Mouse (Mus musculus): ENCODE results near the gene Wars2. TPM values are rescaled to one million over a fixed set of nuclear protein-coding genes. Genes with fewer than 3 reads are reported as not detected.

Wars2 gene
- polyA plus RNA-seq, 1 experiment from 2014 or later = 10.9 TPM

DNA sequence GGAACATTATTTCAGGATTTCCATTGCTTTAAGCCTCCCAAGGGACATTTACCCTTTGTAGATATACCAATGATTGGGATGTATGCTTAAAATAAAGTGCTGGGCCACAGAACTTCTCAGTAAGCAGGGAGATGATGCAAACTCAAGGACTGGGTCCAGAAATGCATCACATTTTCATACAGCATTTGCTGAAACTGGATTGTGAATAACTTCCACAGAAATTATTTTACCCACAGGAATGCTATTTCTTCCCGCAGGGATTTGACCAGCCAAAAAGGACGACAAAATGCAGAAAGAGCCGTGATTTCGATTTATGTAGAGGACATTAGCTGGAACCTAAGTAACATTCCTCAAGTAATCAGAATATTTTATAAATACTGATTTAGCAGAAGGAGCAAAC is 7.0 kb upstream of the Wars2 start:
- 88% methylated on average over 4 of the region's 4 CpGs for WGBS
- Histone ChIP-seq H3K27me3 (replicated peaks; ENCODE audit: control insufficient read depth, insufficient read depth, low read length) (no peaks in the 10 kb centered on the region), H3K4me3 (ENCODE audit: low read depth, low read length) (no peak overlapping the region), H3K36me3 (ENCODE audit: control insufficient read depth, insufficient read depth, low read length) (no peaks in the 10 kb centered on the region), H3K4me2 (ENCODE audit: low read length) (no peak overlapping the region), H3K9ac (ENCODE audit: low read length) (no peak overlapping the region), H3K9me3 (ENCODE audit: control insufficient read depth, low read length) (no peaks in the 10 kb centered on the region), H3K4me1 (replicated peaks; ENCODE audit: control insufficient read depth, insufficient read depth, low read length) (no peaks in the 10 kb centered on the region), H3K27ac (ENCODE audit: low read depth) (no peak overlapping the region)
- ATAC-seq (replicated peaks; ENCODE audit: low FRiP score, low TSS enrichment, low read depth) = no peak
- DNase-seq (ENCODE audit: low spot score) = no peak

DNA sequence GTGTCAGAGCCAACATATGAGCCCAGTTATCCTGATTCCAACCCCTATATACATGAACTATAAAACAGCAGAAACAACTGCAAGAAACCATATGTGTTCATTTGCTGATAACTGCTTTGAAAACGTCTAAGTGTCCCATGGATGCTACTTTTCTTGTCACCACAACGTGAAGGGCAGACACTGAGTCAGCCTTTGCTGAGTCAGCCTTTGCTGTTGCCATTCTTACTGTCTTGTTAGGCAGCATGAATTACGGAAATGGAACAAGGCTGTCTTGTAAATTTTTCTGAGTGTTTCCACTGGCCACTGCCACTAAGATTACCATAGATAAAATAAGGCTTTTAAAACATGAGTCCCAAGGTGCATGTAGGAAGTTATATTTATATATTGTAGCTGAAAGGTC is 7.0 kb downstream of the Wars2 start:
- no peak overlapping the region for H3K4me3 ChIP-seq (ENCODE audit: low read depth, low read length)
- no peak overlapping the region for H3K4me2 ChIP-seq (ENCODE audit: low read length)
- ATAC-seq (replicated peaks; ENCODE audit: low FRiP score, low TSS enrichment, low read depth) (no peak), DNase-seq (ENCODE audit: low spot score) (no peak)
- H3K9ac ChIP-seq (ENCODE audit: low read length) = no peak overlapping the region
- H3K9me3 ChIP-seq (ENCODE audit: control insufficient read depth, low read length) = no peaks in the 10 kb centered on the region
- no peaks in the 10 kb centered on the region for H3K36me3 ChIP-seq (ENCODE audit: control insufficient read depth, insufficient read depth, low read length)
- 68% methylated on average over 3 of the region's 3 CpGs for WGBS
- H3K27me3 ChIP-seq (replicated peaks; ENCODE audit: control insufficient read depth, insufficient read depth, low read length) = no peaks in the 10 kb centered on the region
- H3K27ac ChIP-seq (ENCODE audit: low read depth) = no peak overlapping the region
- peaks cover 3% of the 10 kb centered on the region; the same call in 1 of the 2 replicates for H3K4me1 ChIP-seq (replicated peaks; ENCODE audit: control insufficient read depth, insufficient read depth, low read length)

DNA sequence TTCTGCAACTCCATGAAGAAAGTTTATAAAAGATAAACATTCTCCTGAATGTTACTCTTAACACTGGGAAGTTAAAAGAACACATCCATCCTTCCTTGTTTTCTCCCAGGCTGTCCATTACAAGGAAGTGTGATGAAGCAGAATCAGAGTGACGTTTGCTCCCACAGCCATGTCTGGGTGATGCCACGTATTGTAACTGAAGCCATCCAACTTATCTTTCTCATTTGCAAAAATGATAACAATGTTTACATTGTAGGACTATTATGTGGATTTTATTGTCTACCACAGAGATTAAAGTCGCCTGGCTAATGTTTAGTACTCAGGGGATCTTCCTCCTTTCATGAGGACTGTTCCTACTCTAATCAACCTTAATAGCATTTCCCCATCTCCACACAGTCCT is 8.2 kb downstream of the Wars2 start:
- Histone ChIP-seq H3K4me2 (ENCODE audit: low read length) (no peak overlapping the region), H3K4me1 (replicated peaks; ENCODE audit: control insufficient read depth, insufficient read depth, low read length) (peaks cover 3% of the 10 kb centered on the region; the same call in 1 of the 2 replicates), H3K36me3 (ENCODE audit: control insufficient read depth, insufficient read depth, low read length) (no peaks in the 10 kb centered on the region), H3K27ac (ENCODE audit: low read depth) (no peak overlapping the region), H3K9ac (ENCODE audit: low read length) (no peak overlapping the region), H3K4me3 (ENCODE audit: low read depth, low read length) (no peak overlapping the region), H3K27me3 (replicated peaks; ENCODE audit: control insufficient read depth, insufficient read depth, low read length) (no peaks in the 10 kb centered on the region), H3K9me3 (ENCODE audit: control insufficient read depth, low read length) (no peaks in the 10 kb centered on the region)
- WGBS = 28% methylated on average over 3 of the region's 3 CpGs
- ATAC-seq (replicated peaks; ENCODE audit: low FRiP score, low TSS enrichment, low read depth) = no peak
- DNase-seq (ENCODE audit: low spot score) = no peak

DNA sequence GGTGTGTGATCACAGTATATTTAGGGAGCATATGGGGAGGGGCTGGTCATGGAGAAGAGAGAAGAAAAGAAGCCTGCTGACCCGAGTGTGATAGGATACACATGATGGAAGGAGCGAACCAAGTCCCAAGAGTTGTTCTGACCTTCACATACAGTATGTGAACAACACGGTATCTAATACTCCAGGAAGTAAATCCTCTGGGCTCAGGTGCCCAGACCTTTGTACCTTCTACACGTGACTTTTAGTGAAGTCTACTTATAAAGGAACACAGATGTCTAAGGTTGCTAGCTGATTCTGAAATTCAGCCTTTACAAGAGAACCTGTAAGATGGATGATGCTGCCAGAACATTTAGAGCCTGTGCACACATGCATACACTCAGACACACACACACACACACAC is 15.4 kb downstream of the Wars2 start:
- Histone ChIP-seq H3K4me1 (replicated peaks; ENCODE audit: control insufficient read depth, insufficient read depth, low read length) (no peaks in the 10 kb centered on the region), H3K9me3 (ENCODE audit: control insufficient read depth, low read length) (peaks cover 8% of the 10 kb centered on the region; the same call in 1 of the 2 replicates), H3K9ac (ENCODE audit: low read length) (no peak overlapping the region), H3K27ac (ENCODE audit: low read depth) (no peak overlapping the region), H3K27me3 (replicated peaks; ENCODE audit: control insufficient read depth, insufficient read depth, low read length) (no peaks in the 10 kb centered on the region), H3K4me3 (ENCODE audit: low read depth, low read length) (no peak overlapping the region), H3K4me2 (ENCODE audit: low read length) (no peak overlapping the region), H3K36me3 (ENCODE audit: control insufficient read depth, insufficient read depth, low read length) (no peaks in the 10 kb centered on the region)
- WGBS = 88% methylated on average over 4 of the region's 4 CpGs
- ATAC-seq (replicated peaks; ENCODE audit: low FRiP score, low TSS enrichment, low read depth) (no peak), DNase-seq (ENCODE audit: low spot score) (no peak)

DNA sequence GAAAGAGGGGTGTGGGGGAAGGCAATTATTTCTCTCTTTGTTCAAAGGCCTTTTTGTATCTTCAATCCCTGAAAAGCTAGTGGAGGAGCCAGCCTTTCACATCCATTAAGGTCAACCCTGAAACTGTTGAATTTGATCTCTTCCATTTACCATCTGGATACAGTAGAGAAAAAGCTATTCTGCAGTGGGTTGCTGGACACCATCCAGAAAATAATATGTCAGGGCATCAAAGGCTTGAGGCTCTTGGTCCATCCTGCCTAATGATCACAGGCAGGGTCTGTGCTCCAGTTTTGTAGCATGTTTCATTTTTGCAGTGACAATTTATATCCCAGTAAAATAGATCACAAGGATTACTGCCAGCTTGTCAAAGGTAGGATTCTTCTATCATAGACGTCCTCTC is 16.1 kb downstream of the Wars2 start:
- WGBS = 76% methylated on average over 1 of the region's 1 CpGs
- Histone ChIP-seq H3K9me3 (ENCODE audit: control insufficient read depth, low read length) (peaks cover 8% of the 10 kb centered on the region; the same call in 1 of the 2 replicates), H3K36me3 (ENCODE audit: control insufficient read depth, insufficient read depth, low read length) (no peaks in the 10 kb centered on the region), H3K27ac (ENCODE audit: low read depth) (no peak overlapping the region), H3K4me1 (replicated peaks; ENCODE audit: control insufficient read depth, insufficient read depth, low read length) (no peaks in the 10 kb centered on the region), H3K9ac (ENCODE audit: low read length) (no peak overlapping the region), H3K4me2 (ENCODE audit: low read length) (no peak overlapping the region), H3K27me3 (replicated peaks; ENCODE audit: control insufficient read depth, insufficient read depth, low read length) (no peaks in the 10 kb centered on the region), H3K4me3 (ENCODE audit: low read depth, low read length) (no peak overlapping the region)
- no peak for DNase-seq (ENCODE audit: low spot score)
- no peak for ATAC-seq (replicated peaks; ENCODE audit: low FRiP score, low TSS enrichment, low read depth)

DNA sequence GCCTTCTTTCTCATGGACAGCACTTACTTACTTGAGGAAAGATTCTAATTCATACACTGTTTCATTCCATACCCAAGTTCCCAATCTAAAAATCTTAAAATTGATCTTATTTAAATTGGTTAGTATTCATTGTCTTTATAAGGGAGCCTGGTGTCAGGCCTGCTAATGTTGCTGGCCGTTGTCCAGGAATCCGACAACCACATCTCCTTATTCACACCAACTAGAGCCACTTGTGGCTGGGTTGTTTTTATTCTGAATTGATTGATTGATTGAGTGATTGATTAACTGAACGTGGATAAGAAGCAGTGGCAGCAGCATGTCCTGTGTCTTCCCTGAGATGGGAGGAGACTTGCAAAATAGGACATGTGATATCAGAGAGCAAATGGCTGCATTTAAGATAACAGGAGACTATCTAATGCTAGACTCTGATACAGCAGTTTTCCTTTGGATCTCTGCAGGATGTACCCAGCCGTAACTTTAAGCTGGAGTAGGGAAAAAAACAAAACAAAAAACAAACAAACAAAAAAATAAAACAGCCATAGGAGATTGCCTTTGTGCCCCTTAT is 16.7 kb downstream of the Wars2 start:
- no peaks in the 10 kb centered on the region for H3K27me3 ChIP-seq (replicated peaks; ENCODE audit: control insufficient read depth, insufficient read depth, low read length)
- WGBS = 49% methylated on average over 4 of the region's 4 CpGs

DNA sequence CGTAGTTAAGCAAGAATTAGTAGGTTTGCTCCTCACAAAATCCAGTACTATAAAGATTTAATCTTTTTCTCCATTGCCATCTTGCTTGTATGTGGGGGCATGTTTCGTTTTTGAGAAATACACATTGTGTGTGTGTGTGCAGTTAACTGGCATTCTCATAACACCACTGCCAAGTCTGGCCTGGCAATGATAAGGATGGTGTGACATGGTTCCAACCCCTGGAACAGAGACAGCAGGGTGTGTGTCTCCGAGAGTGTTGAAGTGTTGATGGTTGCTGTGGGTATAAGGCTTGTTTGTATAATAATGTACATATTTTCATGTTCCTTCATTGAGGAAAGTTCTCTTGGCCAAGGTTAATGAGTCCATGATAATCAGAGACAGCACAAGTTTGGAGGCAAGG is 19.1 kb downstream of the Wars2 start:
- no peaks in the 10 kb centered on the region for H3K27me3 ChIP-seq (replicated peaks; ENCODE audit: control insufficient read depth, insufficient read depth, low read length)
- no peak overlapping the region for H3K9ac ChIP-seq (ENCODE audit: low read length)
- H3K9me3 ChIP-seq (ENCODE audit: control insufficient read depth, low read length) = peaks cover 8% of the 10 kb centered on the region; the same call in 1 of the 2 replicates
- H3K4me2 ChIP-seq (ENCODE audit: low read length) = no peak overlapping the region
- H3K4me3 ChIP-seq (ENCODE audit: low read depth, low read length) = no peak overlapping the region
- H3K4me1 ChIP-seq (replicated peaks; ENCODE audit: control insufficient read depth, insufficient read depth, low read length) = no peaks in the 10 kb centered on the region
- WGBS = 88% methylated on average over 3 of the region's 3 CpGs
- ATAC-seq (replicated peaks; ENCODE audit: low FRiP score, low TSS enrichment, low read depth) = no peak
- H3K27ac ChIP-seq (ENCODE audit: low read depth) = no peak overlapping the region
- H3K36me3 ChIP-seq (ENCODE audit: control insufficient read depth, insufficient read depth, low read length) = no peaks in the 10 kb centered on the region
- no peak for DNase-seq (ENCODE audit: low spot score)

More for the DNA sequence above, 16.7 kb downstream of the Wars2 start:
- ATAC-seq (replicated peaks; ENCODE audit: low FRiP score, low TSS enrichment, low read depth) (no peak), DNase-seq (ENCODE audit: low spot score) (no peak)
- H3K4me1 ChIP-seq (replicated peaks; ENCODE audit: control insufficient read depth, insufficient read depth, low read length) = no peaks in the 10 kb centered on the region
- no peaks in the 10 kb centered on the region for H3K36me3 ChIP-seq (ENCODE audit: control insufficient read depth, insufficient read depth, low read length)
- H3K27ac ChIP-seq (ENCODE audit: low read depth) = no peak overlapping the region
- H3K4me3 ChIP-seq (ENCODE audit: low read depth, low read length) = no peak overlapping the region
- H3K9me3 ChIP-seq (ENCODE audit: control insufficient read depth, low read length) = peaks cover 8% of the 10 kb centered on the region; the same call in 1 of the 2 replicates
- no peak overlapping the region for H3K9ac ChIP-seq (ENCODE audit: low read length)
- H3K4me2 ChIP-seq (ENCODE audit: low read length) = no peak overlapping the region

DNA sequence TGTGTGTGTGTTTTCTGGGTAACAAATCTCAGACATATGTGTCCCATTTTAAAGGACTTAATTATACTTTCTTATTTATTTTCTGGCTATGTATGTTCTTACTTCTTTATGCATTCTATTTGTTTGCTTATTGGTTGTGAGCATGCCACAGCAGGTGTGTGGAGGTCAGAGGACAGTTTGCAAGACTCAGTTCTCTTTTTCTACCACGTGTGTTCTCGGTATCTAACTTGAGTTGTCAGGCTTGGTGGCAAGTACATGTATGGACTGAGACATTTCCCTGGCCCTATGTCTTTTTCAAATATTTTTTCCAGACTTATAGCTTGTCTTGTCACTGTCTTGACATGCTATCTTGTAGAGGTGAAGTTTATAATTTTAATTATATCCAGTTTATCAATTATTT is 21.3 kb downstream of the Wars2 start:
- no peak overlapping the region for H3K9ac ChIP-seq (ENCODE audit: low read length)
- no peak overlapping the region for H3K4me2 ChIP-seq (ENCODE audit: low read length)
- WGBS = 91% methylated on average over 2 of the region's 2 CpGs
- no peak overlapping the region for H3K27ac ChIP-seq (ENCODE audit: low read depth)
- H3K4me3 ChIP-seq (ENCODE audit: low read depth, low read length) = no peak overlapping the region
- ATAC-seq (replicated peaks; ENCODE audit: low FRiP score, low TSS enrichment, low read depth) (no peak), DNase-seq (ENCODE audit: low spot score) (no peak)
- no peaks in the 10 kb centered on the region for H3K36me3 ChIP-seq (ENCODE audit: control insufficient read depth, insufficient read depth, low read length)
- H3K9me3 ChIP-seq (ENCODE audit: control insufficient read depth, low read length) = peaks cover 8% of the 10 kb centered on the region; the same call in 1 of the 2 replicates
- no peaks in the 10 kb centered on the region for H3K4me1 ChIP-seq (replicated peaks; ENCODE audit: control insufficient read depth, insufficient read depth, low read length)
- H3K27me3 ChIP-seq (replicated peaks; ENCODE audit: control insufficient read depth, insufficient read depth, low read length) = no peaks in the 10 kb centered on the region

DNA sequence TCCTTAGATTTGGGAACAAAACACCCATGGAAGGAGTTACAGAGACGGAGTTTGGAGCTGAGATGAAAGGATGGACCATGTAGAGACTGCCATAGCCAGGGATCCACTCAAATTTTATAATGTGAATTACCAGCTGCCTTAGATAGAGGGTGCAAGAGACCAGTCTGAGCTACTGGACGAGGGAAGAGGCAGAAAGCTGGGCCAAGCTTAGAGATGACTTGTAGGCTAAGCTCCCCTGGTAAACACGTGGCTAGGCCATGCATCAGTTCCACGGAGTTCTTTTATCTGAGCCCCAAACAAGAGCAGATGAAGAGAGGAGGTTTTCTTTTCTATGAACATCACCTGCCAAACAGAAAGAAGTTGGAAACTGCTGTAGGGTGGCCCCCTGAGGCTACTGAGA is 26.9 kb downstream of the Wars2 start:
- Histone ChIP-seq H3K36me3 (ENCODE audit: control insufficient read depth, insufficient read depth, low read length) (no peaks in the 10 kb centered on the region), H3K9me3 (ENCODE audit: control insufficient read depth, low read length) (no peaks in the 10 kb centered on the region), H3K27me3 (replicated peaks; ENCODE audit: control insufficient read depth, insufficient read depth, low read length) (no peaks in the 10 kb centered on the region), H3K4me1 (replicated peaks; ENCODE audit: control insufficient read depth, insufficient read depth, low read length) (no peaks in the 10 kb centered on the region), H3K4me3 (ENCODE audit: low read depth, low read length) (no peak overlapping the region), H3K4me2 (ENCODE audit: low read length) (no peak overlapping the region), H3K27ac (ENCODE audit: low read depth) (no peak overlapping the region), H3K9ac (ENCODE audit: low read length) (no peak overlapping the region)
- ATAC-seq (replicated peaks; ENCODE audit: low FRiP score, low TSS enrichment, low read depth) = no peak
- no peak for DNase-seq (ENCODE audit: low spot score)
- WGBS = 64% methylated on average over 4 of the region's 4 CpGs

All from intestine, embryonic 14.5 days (tissue).